ENCODE assay signal across 8 mouse cellular contexts in genomic region chr12:57825754-57826153, GRCm38 (mm10).
A peak's percentile ranks its signal among the peaks of the same experiment; 100 is the strongest.
DNase-seq lines count a peak whose midpoint lies in the region; ATAC-seq and TF ChIP-seq lines count a peak whose summit lies in the region.

No protein-coding gene starts in this region.

- no peak for TF ChIP-seq EP300 in liver, embryonic 14.5 days (IDR thresholded peaks at IDR 0.05; ENCODE audit: low read depth)

- no peaks in the 10 kb centered on the region for H3K27me3 ChIP-seq in forebrain, embryonic 12.5 days
- no peaks in the 10 kb centered on the region for H3K27me3 ChIP-seq in forebrain, embryonic 10.5 days (ENCODE audit: poor library complexity, severe bottlenecking)
- no peaks in the 10 kb centered on the region for H3K27me3 ChIP-seq in liver, embryonic 14.5 days (ENCODE audit: control insufficient read depth, insufficient read depth, low read length)
- H3K27me3 ChIP-seq in liver, embryonic 11.5 days (replicated peaks; ENCODE audit: control insufficient read depth, insufficient read depth, low read length) = no peaks in the 10 kb centered on the region

- H3K4me1 ChIP-seq in forebrain, embryonic 12.5 days = no peaks in the 10 kb centered on the region
- no peaks in the 10 kb centered on the region for H3K4me1 ChIP-seq in forebrain, embryonic 10.5 days
- no peaks in the 10 kb centered on the region for H3K4me1 ChIP-seq in liver, embryonic 14.5 days (replicated peaks; ENCODE audit: control insufficient read depth in 2 of 2, insufficient read depth in 2 of 2, low read length in 1 of 2)
- no peaks in the 10 kb centered on the region for H3K4me1 ChIP-seq in liver, embryonic 11.5 days (replicated peaks; ENCODE audit: control insufficient read depth, insufficient read depth, low read length)
- no peaks in the 10 kb centered on the region for H3K4me1 ChIP-seq in cortical plate, adult 2 months (ENCODE audit: control insufficient read depth, insufficient read depth, low read length)

- H3K9me3 ChIP-seq in forebrain, embryonic 12.5 days = no peaks in the 10 kb centered on the region
- H3K9me3 ChIP-seq in forebrain, embryonic 10.5 days = no peaks in the 10 kb centered on the region
- H3K9me3 ChIP-seq in liver, embryonic 14.5 days (ENCODE audit: control insufficient read depth, low read length) = no peaks in the 10 kb centered on the region
- no peaks in the 10 kb centered on the region for H3K9me3 ChIP-seq in liver, embryonic 11.5 days (ENCODE audit: control insufficient read depth, low read length)

- TF ChIP-seq CTCF in liver, embryonic 14.5 days (IDR thresholded peaks at IDR 0.05; ENCODE audit: low read depth) = peak; percentile 39; the same call in 1 of the 2 replicates
- TF ChIP-seq CTCF in cortical plate, adult 2 months (IDR thresholded peaks at IDR 0.05; ENCODE audit: extremely low read depth, insufficient read depth, low read length) = 0 out of 2 replicates have a peak, but pooled peaks have one; percentile 6

- no peak for DNase-seq in forebrain, embryonic 10.5 days (ENCODE audit: extremely low spot score, low spot score)
- DNase-seq in liver, embryonic 14.5 days (ENCODE audit: low read depth in 3 of 3, low spot score in 3 of 3) = peak in 2 of 3 experiments; percentile 1 to 7
- DNase-seq in liver, embryonic 11.5 days (ENCODE audit: low spot score) = no peak
- peak; percentile 14 for DNase-seq in lung, postnatal 14 days
- no peak for DNase-seq in spleen, adult 18-20 months
- no peak for DNase-seq in cerebellum, adult 11-12 months

- no peak overlapping the region for H3K9ac ChIP-seq in forebrain, embryonic 12.5 days
- no peak overlapping the region for H3K9ac ChIP-seq in liver, embryonic 14.5 days (replicated peaks)
- H3K9ac ChIP-seq in liver, embryonic 11.5 days (ENCODE audit: low read depth, low read length) = no peak overlapping the region

- 20% methylated on average over 3 of the region's 3 CpGs for WGBS in forebrain, embryonic 12.5 days
- WGBS in forebrain, embryonic 10.5 days = 29% methylated on average over 3 of the region's 3 CpGs
- WGBS in liver, embryonic 14.5 days (ENCODE audit: insufficient replicate concordance) = 13% methylated on average over 3 of the region's 3 CpGs
- 14% methylated on average over 3 of the region's 3 CpGs for WGBS in liver, embryonic 11.5 days

- no peak overlapping the region for H3K4me2 ChIP-seq in forebrain, embryonic 12.5 days
- no peak overlapping the region for H3K4me2 ChIP-seq in liver, embryonic 14.5 days (ENCODE audit: low read depth)
- no peak overlapping the region for H3K4me2 ChIP-seq in liver, embryonic 11.5 days

- no peak overlapping the region for H3K27ac ChIP-seq in forebrain, embryonic 12.5 days
- no peak overlapping the region for H3K27ac ChIP-seq in forebrain, embryonic 10.5 days
- no peak overlapping the region for H3K27ac ChIP-seq in liver, embryonic 14.5 days
- no peak overlapping the region for H3K27ac ChIP-seq in liver, embryonic 11.5 days (ENCODE audit: low read depth, low read length)
- H3K27ac ChIP-seq in cortical plate, adult 2 months (ENCODE audit: insufficient read depth, low read length) = no peak overlapping the region

- TF ChIP-seq POLR2A in cortical plate, adult 2 months (IDR thresholded peaks at IDR 0.05; ENCODE audit: extremely low read depth, insufficient read depth, low read length) = no peak

- no peaks in the 10 kb centered on the region for H3K36me3 ChIP-seq in forebrain, embryonic 12.5 days (replicated peaks)
- no peaks in the 10 kb centered on the region for H3K36me3 ChIP-seq in forebrain, embryonic 10.5 days (replicated peaks)
- H3K36me3 ChIP-seq in liver, embryonic 14.5 days (replicated peaks; ENCODE audit: control insufficient read depth, insufficient read depth, low read depth) = no peaks in the 10 kb centered on the region
- H3K36me3 ChIP-seq in liver, embryonic 11.5 days (ENCODE audit: control insufficient read depth, insufficient read depth, low read length) = no peaks in the 10 kb centered on the region

- peak; percentile 30; the same call in 1 of the 2 replicates for ATAC-seq in forebrain, embryonic 12.5 days (ENCODE audit: low FRiP score)
- ATAC-seq in liver, embryonic 14.5 days (ENCODE audit: insufficient read depth) = no peak
- ATAC-seq in liver, embryonic 11.5 days (replicated peaks; ENCODE audit: low FRiP score) = no peak

- no peak overlapping the region for H3K4me3 ChIP-seq in forebrain, embryonic 12.5 days (replicated peaks)
- H3K4me3 ChIP-seq in forebrain, embryonic 10.5 days = no peak overlapping the region
- no peak overlapping the region for H3K4me3 ChIP-seq in liver, embryonic 14.5 days (ENCODE audit: insufficient read depth in 1 of 2, low read depth in 2 of 2, low read length in 2 of 2)
- H3K4me3 ChIP-seq in liver, embryonic 11.5 days (ENCODE audit: low read depth, low read length) = no peak overlapping the region
- H3K4me3 ChIP-seq in cortical plate, adult 2 months (ENCODE audit: insufficient read depth, low read length) = no peak overlapping the region

Comparison
In these comparisons a context has a peak if more than half of its experiments do, and no peak if none do; other contexts are left out.
1. DNase-seq: peak in liver, embryonic 14.5 days (2 of 3) and lung, postnatal 14 days (single experiment); none in forebrain, embryonic 10.5 days (single experiment), liver, embryonic 11.5 days (single experiment), spleen, adult 18-20 months (0 of 2) and cerebellum, adult 11-12 months (single experiment).